Mouse (Mus musculus): ENCODE measurements around the gene Tmem132a. TPM values are rescaled to one million over a fixed set of nuclear protein-coding genes. Genes with fewer than 3 reads are reported as not detected.

Gene Tmem132a
- polyA plus RNA-seq, 1 experiment from 2014 or later: 131 TPM

GRCm38 (mm10) chr19:10842914-10843313 is 26.8 kb downstream of the Tmem132a start:
- Histone ChIP-seq H3K4me2 (no peak overlapping the region), H3K9me3 (replicated peaks) (no peaks in the 10 kb centered on the region), H3K27ac (no peak overlapping the region), H3K9ac (no peak overlapping the region), H3K36me3 (ENCODE audit: poor library complexity, severe bottlenecking) (no peaks in the 10 kb centered on the region), H3K4me3 (no peak overlapping the region), H3K27me3 (no peaks in the 10 kb centered on the region), H3K4me1 (0 out of 2 replicates have a peak, but pooled peaks cover 4% of the 10 kb centered on the region)
- ATAC-seq: no peak
- WGBS: 60% methylated on average over 24 of the region's 24 CpGs

GRCm38 (mm10) chr19:10841721-10842626 is 27.8 kb downstream of the Tmem132a start:
- H3K36me3 ChIP-seq (ENCODE audit: poor library complexity, severe bottlenecking): no peaks in the 10 kb centered on the region
- no peak overlapping the region for H3K4me3 ChIP-seq
- ATAC-seq: no peak
- no peak overlapping the region for H3K9ac ChIP-seq
- no peak overlapping the region for H3K27ac ChIP-seq
- H3K4me1 ChIP-seq: no peaks in the 10 kb centered on the region
- H3K27me3 ChIP-seq: no peaks in the 10 kb centered on the region
- H3K9me3 ChIP-seq (replicated peaks): no peaks in the 10 kb centered on the region
- H3K4me2 ChIP-seq: no peak overlapping the region
- WGBS: 67% methylated on average over 16 of the region's 16 CpGs

GRCm38 (mm10) chr19:10839010-10839892 is 30.5 kb downstream of the Tmem132a start, which contains the start of gene Slc15a3:
Slc15a3 (plus strand) TSS chr19:10839727.
- H3K9me3 ChIP-seq (replicated peaks): no peaks in the 10 kb centered on the region
- H3K27ac ChIP-seq: no peak within 1 kb of the TSS
- H3K4me1 ChIP-seq: no peaks in the 10 kb centered on the region
- no peak within 1 kb of the TSS for H3K4me3 ChIP-seq
- no peak within 1 kb of the TSS for H3K4me2 ChIP-seq
- no peak within 1 kb of the TSS for H3K9ac ChIP-seq
- WGBS: 90% methylated on average over 15 of the region's 15 CpGs
- no peaks in the 10 kb centered on the region for H3K36me3 ChIP-seq (ENCODE audit: poor library complexity, severe bottlenecking)
- no peak for ATAC-seq
- no peaks in the 10 kb centered on the region for H3K27me3 ChIP-seq

- no peaks in the 10 kb centered on the region for H3K4me1 ChIP-seq
- no peak for ATAC-seq
- no peaks in the 10 kb centered on the region for H3K9me3 ChIP-seq (replicated peaks)
- H3K27me3 ChIP-seq: no peaks in the 10 kb centered on the region
- no peak overlapping the region for H3K27ac ChIP-seq
- H3K9ac ChIP-seq: no peak overlapping the region
- no peak overlapping the region for H3K4me3 ChIP-seq
- H3K4me2 ChIP-seq: no peak overlapping the region
- 67% methylated on average over 3 of the region's 3 CpGs for WGBS
- no peaks in the 10 kb centered on the region for H3K36me3 ChIP-seq (ENCODE audit: poor library complexity, severe bottlenecking)
Measured at GRCm38 (mm10) chr19:10835671-10836070, 34.1 kb downstream of the Tmem132a start.

GRCm38 (mm10) chr19:10833611-10834010 is 36.1 kb downstream of the Tmem132a start:
- no peak overlapping the region for H3K9ac ChIP-seq
- no peaks in the 10 kb centered on the region for H3K4me1 ChIP-seq
- no peaks in the 10 kb centered on the region for H3K27me3 ChIP-seq
- 75% methylated on average over 3 of the region's 3 CpGs for WGBS
- no peak for ATAC-seq
- H3K36me3 ChIP-seq (ENCODE audit: poor library complexity, severe bottlenecking): no peaks in the 10 kb centered on the region
- no peak overlapping the region for H3K4me2 ChIP-seq
- no peak overlapping the region for H3K4me3 ChIP-seq
- no peak overlapping the region for H3K27ac ChIP-seq
- no peaks in the 10 kb centered on the region for H3K9me3 ChIP-seq (replicated peaks)

GRCm38 (mm10) chr19:10832030-10832429 is 37.7 kb downstream of the Tmem132a start:
- Histone ChIP-seq H3K27ac (no peak overlapping the region), H3K36me3 (ENCODE audit: poor library complexity, severe bottlenecking) (no peaks in the 10 kb centered on the region), H3K4me1 (no peaks in the 10 kb centered on the region), H3K27me3 (no peaks in the 10 kb centered on the region), H3K9me3 (replicated peaks) (no peaks in the 10 kb centered on the region), H3K4me3 (no peak overlapping the region), H3K9ac (no peak overlapping the region), H3K4me2 (no peak overlapping the region)
- no peak for ATAC-seq
- WGBS: 84% methylated on average over 3 of the region's 3 CpGs

GRCm38 (mm10) chr19:10831424-10831823 is 38.3 kb downstream of the Tmem132a start:
- no peak for ATAC-seq
- H3K9ac ChIP-seq: no peak overlapping the region
- no peak overlapping the region for H3K27ac ChIP-seq
- H3K27me3 ChIP-seq: no peaks in the 10 kb centered on the region
- no peaks in the 10 kb centered on the region for H3K4me1 ChIP-seq
- 10% methylated on average over 5 of the region's 5 CpGs for WGBS
- no peak overlapping the region for H3K4me2 ChIP-seq
- H3K9me3 ChIP-seq (replicated peaks): no peaks in the 10 kb centered on the region
- no peaks in the 10 kb centered on the region for H3K36me3 ChIP-seq (ENCODE audit: poor library complexity, severe bottlenecking)
- H3K4me3 ChIP-seq: no peak overlapping the region

GRCm38 (mm10) chr19:10829436-10830175 is 40.1 kb downstream of the Tmem132a start, which contains the start of gene Cd6:
Cd6 (minus strand) TSS chr19:10830058.
- H3K9ac ChIP-seq: no peak within 1 kb of the TSS
- H3K9me3 ChIP-seq (replicated peaks): no peaks in the 10 kb centered on the region
- H3K27me3 ChIP-seq: no peaks in the 10 kb centered on the region
- H3K27ac ChIP-seq: no peak within 1 kb of the TSS
- no peak within 1 kb of the TSS for H3K4me2 ChIP-seq
- no peak for ATAC-seq
- WGBS: 91% methylated on average over 16 of the region's 16 CpGs
- H3K4me3 ChIP-seq: no peak within 1 kb of the TSS
- H3K36me3 ChIP-seq (ENCODE audit: poor library complexity, severe bottlenecking): no peaks in the 10 kb centered on the region
- H3K4me1 ChIP-seq: no peaks in the 10 kb centered on the region

GRCm38 (mm10) chr19:10828321-10828720 is 41.4 kb downstream of the Tmem132a start:
- Histone ChIP-seq H3K9ac (no peak overlapping the region), H3K27me3 (no peaks in the 10 kb centered on the region), H3K4me1 (no peaks in the 10 kb centered on the region), H3K4me2 (no peak overlapping the region), H3K9me3 (replicated peaks) (no peaks in the 10 kb centered on the region), H3K4me3 (no peak overlapping the region), H3K36me3 (ENCODE audit: poor library complexity, severe bottlenecking) (no peaks in the 10 kb centered on the region), H3K27ac (no peak overlapping the region)
- 90% methylated on average over 5 of the region's 5 CpGs for whole genome bisulfite sequencing
- no peak for ATAC-seq

- 92% methylated on average over 7 of the region's 7 CpGs for WGBS
Measured at GRCm38 (mm10) chr19:10824061-10824460, 45.7 kb downstream of the Tmem132a start.

GRCm38 (mm10) chr19:10822534-10822933 is 47.2 kb downstream of the Tmem132a start:
- no peak for ATAC-seq
- WGBS: 93% methylated on average over 4 of the region's 4 CpGs

More at GRCm38 (mm10) chr19:10824061-10824460, 45.7 kb downstream of the Tmem132a start:
- Histone ChIP-seq H3K36me3 (ENCODE audit: poor library complexity, severe bottlenecking) (no peaks in the 10 kb centered on the region), H3K4me3 (no peak overlapping the region), H3K27ac (no peak overlapping the region), H3K9me3 (replicated peaks) (no peaks in the 10 kb centered on the region), H3K4me2 (no peak overlapping the region), H3K4me1 (no peaks in the 10 kb centered on the region), H3K9ac (no peak overlapping the region), H3K27me3 (no peaks in the 10 kb centered on the region)
- ATAC-seq: no peak

More at GRCm38 (mm10) chr19:10822534-10822933, 47.2 kb downstream of the Tmem132a start:
- H3K4me2 ChIP-seq: no peak overlapping the region
- H3K27ac ChIP-seq: no peak overlapping the region
- peaks cover 6% of the 10 kb centered on the region for H3K4me1 ChIP-seq
- no peak overlapping the region for H3K9ac ChIP-seq
- H3K9me3 ChIP-seq (replicated peaks): no peaks in the 10 kb centered on the region
- no peaks in the 10 kb centered on the region for H3K36me3 ChIP-seq (ENCODE audit: poor library complexity, severe bottlenecking)
- no peak overlapping the region for H3K4me3 ChIP-seq
- no peaks in the 10 kb centered on the region for H3K27me3 ChIP-seq
